Mouse (Mus musculus): ENCODE results near the gene Elac2.

Gene Elac2

GRCm38 (mm10) chr11:65020744-65021143 is 41.9 kb downstream of the Elac2 start:
- no peak for DNase-seq (ENCODE audit: extremely low spot score, low read depth, low spot score)

GRCm38 (mm10) chr11:65022771-65023170 is 43.9 kb downstream of the Elac2 start:
- no peak for DNase-seq (ENCODE audit: extremely low spot score, low read depth, low spot score)

- DNase-seq (ENCODE audit: extremely low spot score, low read depth, low spot score): no peak
These were observed 49.2 kb downstream of the Elac2 start for GRCm38 (mm10) chr11:65028049-65028448.

- DNase-seq (ENCODE audit: extremely low spot score, low read depth, low spot score): no peak
These were observed 51.4 kb downstream of the Elac2 start for GRCm38 (mm10) chr11:65030201-65030600.

GRCm38 (mm10) chr11:65032221-65032620 is 53.4 kb downstream of the Elac2 start:
- DNase-seq (ENCODE audit: extremely low spot score, low read depth, low spot score): no peak

- DNase-seq (ENCODE audit: extremely low spot score, low read depth, low spot score): no peak
These were observed 60.2 kb downstream of the Elac2 start for GRCm38 (mm10) chr11:65038996-65039395.

- no peak for DNase-seq (ENCODE audit: extremely low spot score, low read depth, low spot score)
These were observed 60.8 kb downstream of the Elac2 start for GRCm38 (mm10) chr11:65039517-65040095.

GRCm38 (mm10) chr11:65040556-65040955 is 61.7 kb downstream of the Elac2 start:
- no peak for DNase-seq (ENCODE audit: extremely low spot score, low read depth, low spot score)

GRCm38 (mm10) chr11:65049090-65049489 is 70.3 kb downstream of the Elac2 start:
- DNase-seq (ENCODE audit: extremely low spot score, low read depth, low spot score): no peak

GRCm38 (mm10) chr11:65050819-65051218 is 72.0 kb downstream of the Elac2 start:
- no peak for DNase-seq (ENCODE audit: extremely low spot score, low read depth, low spot score)
